Mouse (Mus musculus) megakaryocyte, embryonic 14.5 days (primary cell): ENCODE measurements around the gene Atp6v1b1.

Source experiments
- FLI1 ChIP-seq: IDR thresholded peaks from 2 replicates; pipeline ENCODE4 v1.6.1; 2012; ENCODE audit warnings: low read length, inconsistent platforms, mixed read lengths
- GATA1 ChIP-seq: IDR thresholded peaks from 3 replicates; pipeline ENCODE4 v1.6.1; 2012; ENCODE audit warnings: mixed read lengths, low read length, inconsistent platforms, borderline replicate concordance

DNA sequence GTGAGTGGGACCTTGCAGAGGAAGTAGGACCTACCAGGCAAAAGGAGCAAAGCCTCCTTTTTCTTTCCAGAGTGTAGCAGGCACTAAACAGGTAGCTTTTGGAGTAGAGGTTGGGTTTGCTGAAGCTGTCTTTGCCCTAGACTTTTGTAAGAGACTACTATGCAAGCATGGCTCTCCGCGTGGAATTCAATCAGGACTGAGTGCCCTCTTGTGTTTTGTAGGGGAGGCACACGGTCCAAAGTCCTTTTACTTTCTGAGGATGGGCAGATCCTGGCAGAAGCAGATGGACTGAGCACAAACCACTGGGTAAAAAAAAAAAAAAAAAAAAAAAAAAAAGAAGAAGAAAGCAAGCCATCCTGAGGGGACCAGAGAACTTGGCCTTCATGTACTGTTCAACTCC lies 53.9 kb downstream of the Atp6v1b1 start:
- no peak for TF ChIP-seq GATA1
- no peak for TF ChIP-seq FLI1
